Mouse (Mus musculus): ENCODE data around the gene Taldo1. TPM values are rescaled to one million over a fixed set of nuclear protein-coding genes. Genes with fewer than 3 reads are reported as not detected.

Gene Taldo1
- 362 and 364 TPM in 2 replicates for polyA plus RNA-seq (2016; fragmentation: Nextera tagmentation; extraction: Ambion mirVana)

DNA sequence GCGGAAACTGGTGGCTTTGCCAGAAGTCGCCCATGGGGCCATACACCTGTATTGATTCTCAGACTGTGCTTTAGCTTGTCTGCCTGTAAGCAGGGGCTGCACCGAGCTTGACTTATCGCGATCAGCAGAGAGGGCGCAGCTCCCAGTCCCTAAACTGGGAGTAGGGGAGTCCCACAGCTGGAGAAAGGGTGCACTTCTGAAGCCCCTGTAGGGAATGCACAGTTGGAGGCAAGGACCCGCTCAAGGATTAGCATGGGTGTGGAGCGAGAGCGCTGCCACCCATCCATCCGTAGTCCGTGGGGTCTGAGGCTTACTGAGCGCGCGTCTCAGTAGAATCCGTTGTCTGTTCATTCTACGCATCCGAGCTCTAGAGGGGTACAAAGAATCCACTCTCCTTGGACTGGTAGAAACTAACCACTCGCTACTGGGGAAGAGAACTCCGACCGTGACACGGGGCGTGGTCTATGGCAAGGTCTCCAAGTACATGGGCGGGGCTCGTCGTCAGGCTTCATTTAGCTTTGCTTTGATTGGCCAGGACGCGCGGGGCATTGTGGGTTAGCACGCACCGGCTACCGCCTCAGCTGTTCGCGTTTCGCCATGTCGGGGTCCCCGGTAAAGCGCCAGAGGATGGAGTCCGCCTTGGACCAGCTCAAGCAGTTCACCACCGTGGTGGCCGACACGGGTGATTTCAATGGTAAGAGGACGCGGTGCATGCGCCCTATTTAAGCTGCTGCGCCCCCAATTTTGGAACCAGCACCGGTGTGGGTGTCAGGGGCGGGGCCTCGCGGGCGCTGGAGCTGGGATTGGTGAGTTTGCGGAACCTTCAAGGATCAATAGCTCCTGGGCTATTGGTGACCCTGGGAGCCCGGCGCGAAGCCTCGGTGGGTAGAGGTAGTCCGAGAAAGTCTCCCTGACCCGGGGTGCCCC, at the start of gene Taldo1:
TSS of gene Taldo1 (plus strand) at position 575 of the 927 bp plus-strand sequence.
- H3K9me3 ChIP-seq, result no peaks in the 10 kb centered on the region
- ATAC-seq (ENCODE audit: low FRiP score, low read depth), result peak; percentile 93
- H3K4me2 ChIP-seq (replicated peaks), result peak within 1 kb of the TSS; percentile 76
- H3K4me3 ChIP-seq, result peak within 1 kb of the TSS; percentile 75
- peak within 1 kb of the TSS; percentile 69 for H3K9ac ChIP-seq (replicated peaks)
- H3K4me1 ChIP-seq, result peaks cover 12% of the 10 kb centered on the region
- WGBS, result under 1% methylated on average over 57 of the region's 57 CpGs
- H3K27me3 ChIP-seq, result peaks cover 16% of the 10 kb centered on the region
- H3K36me3 ChIP-seq, result peaks cover 11% of the 10 kb centered on the region
- peak within 1 kb of the TSS; percentile 79 for H3K27ac ChIP-seq (replicated peaks)

DNA sequence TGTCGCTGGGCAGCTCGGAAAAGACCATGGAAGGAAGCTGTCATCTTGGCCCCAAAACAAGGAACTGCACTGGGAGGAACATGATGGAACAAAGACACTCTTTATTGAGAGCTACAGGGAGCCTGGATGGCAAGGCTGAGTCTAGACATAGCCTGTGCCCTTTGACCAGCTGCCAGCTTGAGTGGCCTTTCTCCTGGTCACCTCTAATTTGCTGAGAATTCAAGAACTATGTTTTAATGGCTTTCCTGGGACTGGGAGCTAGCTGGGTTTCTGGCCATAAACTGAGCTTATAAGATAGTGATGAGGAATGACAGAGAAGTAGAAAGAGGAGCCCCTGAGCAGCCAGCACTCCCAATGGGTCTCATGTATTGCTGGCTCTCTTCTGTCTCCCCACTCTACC, 48.8 kb upstream of the Taldo1 start:
- Histone ChIP-seq H3K4me2 (replicated peaks) (no peak overlapping the region), H3K27ac (replicated peaks) (no peak overlapping the region), H3K36me3 (no peaks in the 10 kb centered on the region), H3K9me3 (no peaks in the 10 kb centered on the region), H3K4me3 (no peak overlapping the region), H3K4me1 (peaks cover 7% of the 10 kb centered on the region), H3K27me3 (peaks cover 27% of the 10 kb centered on the region), H3K9ac (replicated peaks) (no peak overlapping the region)
- 85% methylated on average over 2 of the region's 2 CpGs for WGBS
- no peak for ATAC-seq (ENCODE audit: low FRiP score, low read depth)

DNA sequence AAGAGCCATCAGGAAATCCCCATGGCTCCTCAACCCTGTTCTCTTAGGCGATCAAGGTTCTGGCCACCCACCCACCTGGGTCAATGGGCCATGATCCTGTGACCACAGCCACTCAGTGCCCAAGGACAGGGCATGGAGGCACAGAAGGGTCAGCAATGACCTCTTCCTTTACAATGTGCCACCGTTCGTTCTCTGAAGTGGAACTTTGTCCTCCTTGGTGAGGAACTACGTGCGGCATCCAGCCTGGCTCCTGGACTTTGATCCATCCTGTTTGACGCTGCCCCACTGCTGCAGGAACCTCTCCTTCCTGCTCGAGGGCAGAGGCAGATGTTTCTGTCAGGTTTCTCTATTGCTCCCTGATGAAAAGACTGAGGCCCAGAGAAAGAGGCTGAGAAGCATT, 48.3 kb upstream of the Taldo1 start:
- H3K4me1 ChIP-seq, result peaks cover 2% of the 10 kb centered on the region
- ATAC-seq (ENCODE audit: low FRiP score, low read depth), result no peak
- no peak overlapping the region for H3K4me3 ChIP-seq
- no peak overlapping the region for H3K4me2 ChIP-seq (replicated peaks)
- no peak overlapping the region for H3K9ac ChIP-seq (replicated peaks)
- H3K36me3 ChIP-seq, result no peaks in the 10 kb centered on the region
- WGBS, result 74% methylated on average over 7 of the region's 7 CpGs
- H3K9me3 ChIP-seq, result no peaks in the 10 kb centered on the region
- H3K27me3 ChIP-seq, result peaks cover 23% of the 10 kb centered on the region
- H3K27ac ChIP-seq (replicated peaks), result no peak overlapping the region

DNA sequence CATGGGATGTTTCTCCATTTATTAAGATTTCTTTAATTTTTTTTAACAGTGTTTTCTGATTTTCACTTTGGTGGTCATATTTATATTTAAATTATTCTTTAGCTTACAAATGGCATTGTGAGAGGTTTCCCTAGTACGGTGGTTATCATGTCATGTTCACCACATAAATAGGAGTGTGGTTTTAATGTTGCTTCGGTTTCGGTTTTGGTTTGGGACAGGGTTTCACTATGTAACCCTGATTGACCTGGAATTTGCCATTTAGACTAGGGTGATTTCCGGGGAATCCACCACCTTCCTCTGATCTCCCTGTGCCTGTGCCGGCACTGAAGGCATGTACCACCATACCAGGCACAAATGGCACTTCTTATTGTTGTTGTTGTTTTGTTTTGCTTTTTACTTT, 47.2 kb upstream of the Taldo1 start:
- no peaks in the 10 kb centered on the region for H3K9me3 ChIP-seq
- no peaks in the 10 kb centered on the region for H3K36me3 ChIP-seq
- no peak overlapping the region for H3K4me3 ChIP-seq
- H3K27ac ChIP-seq (replicated peaks), result no peak overlapping the region
- peaks cover 12% of the 10 kb centered on the region; the same call in 1 of the 2 replicates for H3K27me3 ChIP-seq
- no peak for ATAC-seq (ENCODE audit: low FRiP score, low read depth)
- no peaks in the 10 kb centered on the region for H3K4me1 ChIP-seq
- H3K4me2 ChIP-seq (replicated peaks), result no peak overlapping the region
- WGBS, result 95% methylated on average over 5 of the region's 5 CpGs
- no peak overlapping the region for H3K9ac ChIP-seq (replicated peaks)

DNA sequence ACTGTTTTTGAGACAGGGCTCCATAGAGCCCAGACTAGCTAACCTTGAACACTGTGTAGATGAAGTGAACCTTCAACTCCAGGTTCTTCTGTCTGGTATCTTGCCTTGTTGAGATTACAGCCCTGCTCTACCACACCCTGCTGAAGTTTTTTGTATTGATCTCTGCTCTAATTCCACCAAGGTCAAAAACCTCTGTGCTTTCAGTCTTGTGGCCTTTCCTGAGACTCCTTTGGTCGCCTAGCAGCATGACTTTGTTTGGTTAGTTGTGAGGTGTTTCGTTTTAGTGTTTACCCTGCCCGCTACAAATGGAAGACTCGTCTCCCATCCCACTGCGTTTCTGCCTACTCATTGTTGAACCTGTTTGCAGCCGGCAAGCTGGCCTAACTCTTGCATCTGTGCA, 40.9 kb upstream of the Taldo1 start:
- Histone ChIP-seq H3K4me2 (replicated peaks) (no peak overlapping the region), H3K36me3 (no peaks in the 10 kb centered on the region), H3K9ac (replicated peaks) (no peak overlapping the region), H3K27me3 (no peaks in the 10 kb centered on the region), H3K9me3 (no peaks in the 10 kb centered on the region), H3K4me1 (0 out of 2 replicates have a peak, but pooled peaks cover 2% of the 10 kb centered on the region), H3K27ac (replicated peaks) (no peak overlapping the region), H3K4me3 (no peak overlapping the region)
- no peak for ATAC-seq (ENCODE audit: low FRiP score, low read depth)
- WGBS, result 79% methylated on average over 6 of the region's 6 CpGs

DNA sequence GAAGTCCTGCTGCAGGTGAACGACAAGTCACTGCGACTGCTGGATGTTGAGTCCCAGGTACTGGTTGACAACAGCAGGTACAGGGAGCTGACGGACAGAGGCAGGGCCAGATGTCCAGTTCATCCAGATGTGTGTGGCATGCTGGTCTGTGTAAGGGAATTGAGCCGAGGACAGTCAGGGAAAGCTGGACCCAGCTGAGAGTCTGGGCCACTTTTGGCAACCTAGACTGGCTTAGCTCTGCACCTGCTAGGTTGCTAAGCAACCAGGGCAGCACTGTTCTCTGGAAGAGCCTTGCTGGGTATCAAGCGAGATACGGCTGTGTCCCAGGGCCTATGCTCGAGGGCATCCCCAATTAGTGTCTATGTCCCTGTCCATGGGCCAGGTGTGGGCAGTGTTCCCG, 36.9 kb upstream of the Taldo1 start:
- Histone ChIP-seq H3K27ac (replicated peaks) (no peak overlapping the region), H3K4me1 (0 out of 2 replicates have a peak, but pooled peaks cover 3% of the 10 kb centered on the region), H3K36me3 (no peaks in the 10 kb centered on the region), H3K9me3 (no peaks in the 10 kb centered on the region), H3K4me3 (no peak overlapping the region), H3K4me2 (replicated peaks) (no peak overlapping the region), H3K9ac (replicated peaks) (no peak overlapping the region), H3K27me3 (peaks cover 1% of the 10 kb centered on the region; the same call in 1 of the 2 replicates)
- 72% methylated on average over 8 of the region's 8 CpGs for WGBS
- ATAC-seq (ENCODE audit: low FRiP score, low read depth), result no peak

DNA sequence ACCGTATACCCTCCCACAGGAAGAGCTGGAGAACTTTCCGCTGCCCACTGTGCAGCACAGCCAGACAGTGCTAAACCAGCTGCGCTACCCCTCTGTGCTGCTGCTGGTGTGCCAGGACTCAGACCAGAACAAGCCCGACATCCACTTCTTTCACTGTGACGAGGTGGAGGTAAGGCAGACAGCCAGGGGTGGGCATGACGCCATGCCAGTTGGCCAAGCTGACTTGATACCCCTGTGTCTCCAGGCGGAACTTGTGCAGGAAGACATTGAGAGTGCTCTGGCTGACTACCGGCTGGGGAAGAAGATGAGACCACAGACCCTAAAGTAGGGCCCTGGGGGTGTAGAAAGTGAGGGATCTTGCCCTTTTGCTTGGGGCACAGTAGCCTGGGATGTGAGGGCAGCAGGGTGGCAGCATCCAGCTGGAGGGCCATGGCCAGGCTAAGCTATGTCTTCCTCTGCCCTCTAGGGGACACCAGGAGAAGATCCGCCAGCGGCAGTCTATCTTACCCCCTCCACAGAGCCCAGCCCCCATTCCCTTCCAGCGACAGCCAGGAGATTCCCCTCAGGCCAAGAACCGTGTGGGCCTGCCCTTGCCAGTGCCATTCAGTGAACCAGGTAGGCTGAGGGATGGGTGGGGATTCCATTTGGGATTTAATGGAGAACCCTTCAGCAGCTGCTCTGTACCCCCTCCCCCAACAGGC, 36.2 kb upstream of the Taldo1 start:
- Histone ChIP-seq H3K27ac (replicated peaks) (no peak overlapping the region), H3K4me2 (replicated peaks) (no peak overlapping the region), H3K36me3 (no peaks in the 10 kb centered on the region), H3K9ac (replicated peaks) (0 out of 2 replicates have a peak overlapping the region, but pooled peaks have one; percentile 4), H3K4me1 (0 out of 2 replicates have a peak, but pooled peaks cover 3% of the 10 kb centered on the region), H3K27me3 (peaks cover 9% of the 10 kb centered on the region), H3K9me3 (no peaks in the 10 kb centered on the region), H3K4me3 (no peak overlapping the region)
- no peak for ATAC-seq (ENCODE audit: low FRiP score, low read depth)
- WGBS, result 54% methylated on average over 12 of the region's 12 CpGs

DNA sequence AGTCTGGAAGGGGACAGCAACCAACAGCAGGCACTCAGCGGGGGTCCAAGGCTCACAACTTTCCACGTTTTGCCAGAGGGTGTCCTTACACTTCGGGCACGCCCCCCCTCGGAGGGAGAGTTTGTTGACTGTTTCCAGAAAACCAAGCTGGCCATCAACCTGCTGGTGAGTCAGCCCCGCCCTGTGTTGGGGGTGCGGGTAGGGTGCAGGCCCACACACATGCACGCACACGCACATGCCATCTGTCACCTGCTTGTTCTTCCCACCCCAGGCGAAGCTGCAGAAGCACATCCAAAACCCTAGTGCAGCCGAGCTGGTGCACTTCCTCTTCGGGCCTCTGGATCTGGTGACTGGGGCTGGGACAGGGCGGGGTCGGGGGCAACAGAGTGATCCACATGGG, 35.0 kb upstream of the Taldo1 start:
- 85% methylated on average over 14 of the region's 14 CpGs for whole genome bisulfite sequencing
- Histone ChIP-seq H3K4me2 (replicated peaks) (no peak overlapping the region), H3K27ac (replicated peaks) (no peak overlapping the region), H3K9me3 (no peaks in the 10 kb centered on the region), H3K4me3 (no peak overlapping the region), H3K4me1 (peaks cover 7% of the 10 kb centered on the region; the same call in 1 of the 2 replicates), H3K27me3 (peaks cover 21% of the 10 kb centered on the region), H3K9ac (replicated peaks) (no peak overlapping the region), H3K36me3 (no peaks in the 10 kb centered on the region)
- ATAC-seq (ENCODE audit: low FRiP score, low read depth), result no peak

DNA sequence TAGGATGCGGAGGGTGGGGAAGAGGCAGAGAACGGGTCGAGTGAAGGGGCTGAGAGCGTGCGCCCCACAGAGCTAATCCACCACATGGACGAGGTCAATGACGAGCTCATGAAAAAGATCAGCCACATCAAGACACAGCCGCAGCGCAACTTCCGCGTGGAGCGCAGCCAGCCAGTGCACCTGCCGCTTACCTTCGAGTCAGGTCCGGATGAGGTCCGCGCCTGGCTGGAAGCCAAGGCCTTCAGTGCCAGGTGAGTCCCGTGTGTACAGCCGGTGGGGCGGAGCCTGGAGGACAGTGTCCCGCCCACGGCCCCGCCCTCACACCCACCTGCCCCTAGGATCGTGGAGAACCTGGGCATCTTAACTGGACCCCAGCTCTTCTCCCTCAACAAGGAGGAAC, 30.5 kb upstream of the Taldo1 start:
- H3K27me3 ChIP-seq, result peaks cover 42% of the 10 kb centered on the region
- peaks cover 4% of the 10 kb centered on the region; the same call in 1 of the 2 replicates for H3K4me1 ChIP-seq
- no peak overlapping the region for H3K4me2 ChIP-seq (replicated peaks)
- no peak overlapping the region for H3K9ac ChIP-seq (replicated peaks)
- WGBS, result 16% methylated on average over 24 of the region's 24 CpGs
- no peak for ATAC-seq (ENCODE audit: low FRiP score, low read depth)
- no peak overlapping the region for H3K4me3 ChIP-seq
- no peaks in the 10 kb centered on the region for H3K36me3 ChIP-seq
- H3K27ac ChIP-seq (replicated peaks), result no peak overlapping the region
- H3K9me3 ChIP-seq, result no peaks in the 10 kb centered on the region

DNA sequence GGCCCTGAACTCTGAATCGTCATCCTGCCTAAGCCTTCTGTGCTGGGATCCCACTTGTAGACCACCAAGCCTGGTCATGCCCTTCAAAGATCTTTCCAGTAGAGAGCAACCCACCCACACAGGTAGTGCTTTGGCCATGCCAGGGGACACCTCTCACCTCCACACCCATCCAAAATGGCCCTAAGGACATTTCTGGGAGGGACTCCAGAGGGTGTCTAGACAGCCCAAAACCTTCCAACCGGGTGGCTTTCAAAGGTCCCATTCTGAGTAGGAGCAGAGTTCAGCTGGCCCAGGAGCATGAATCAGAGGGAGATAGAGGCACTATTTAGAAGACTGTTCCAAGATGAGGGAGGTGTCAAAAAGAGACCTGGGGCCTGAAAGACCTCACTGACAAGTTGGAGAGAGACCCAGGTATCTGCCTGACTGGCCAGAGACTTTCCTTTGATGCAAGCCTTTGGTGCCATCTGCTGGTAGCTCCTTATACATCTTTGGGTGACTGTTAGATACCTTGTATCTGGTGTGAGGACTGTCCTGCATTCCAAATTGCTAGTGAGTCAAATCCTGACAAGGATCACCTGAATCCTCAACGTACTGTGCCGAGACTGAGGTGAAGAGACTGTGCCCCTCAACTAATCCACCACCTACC, 28.8 kb upstream of the Taldo1 start:
- WGBS, result 47% methylated on average over 4 of the region's 4 CpGs
- H3K9ac ChIP-seq (replicated peaks), result no peak overlapping the region
- no peak overlapping the region for H3K4me3 ChIP-seq
- no peak overlapping the region for H3K27ac ChIP-seq (replicated peaks)
- 0 out of 2 replicates have a peak, but pooled peaks have one; percentile 54 for ATAC-seq (ENCODE audit: low FRiP score, low read depth)
- H3K36me3 ChIP-seq, result no peaks in the 10 kb centered on the region
- H3K4me2 ChIP-seq (replicated peaks), result no peak overlapping the region
- peaks cover 4% of the 10 kb centered on the region; the same call in 1 of the 2 replicates for H3K4me1 ChIP-seq
- H3K27me3 ChIP-seq, result peaks cover 46% of the 10 kb centered on the region
- H3K9me3 ChIP-seq, result no peaks in the 10 kb centered on the region

DNA sequence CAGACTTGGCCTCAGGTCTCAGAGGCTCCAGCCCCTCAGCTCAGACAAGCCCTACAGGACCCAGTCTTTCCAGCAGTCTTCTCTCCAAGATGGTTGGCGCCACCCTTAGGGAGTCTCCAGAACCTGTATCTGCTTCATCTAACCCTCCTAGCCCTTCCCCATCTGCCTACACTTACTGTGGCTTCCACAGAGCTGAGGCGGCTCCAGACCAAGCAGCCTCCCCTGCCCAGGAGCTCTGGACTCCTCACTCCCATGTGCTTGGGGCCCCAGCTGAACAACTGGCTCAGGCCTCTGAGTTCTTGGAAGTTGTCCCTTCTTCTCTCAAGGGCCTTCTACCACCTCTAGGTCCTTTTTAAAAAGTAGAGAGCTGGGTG, 28.3 kb upstream of the Taldo1 start:
- H3K27me3 ChIP-seq, result peaks cover 46% of the 10 kb centered on the region
- H3K36me3 ChIP-seq, result no peaks in the 10 kb centered on the region
- ATAC-seq (ENCODE audit: low FRiP score, low read depth), result no peak
- no peak overlapping the region for H3K9ac ChIP-seq (replicated peaks)
- no peak overlapping the region for H3K4me2 ChIP-seq (replicated peaks)
- no peaks in the 10 kb centered on the region for H3K9me3 ChIP-seq
- peaks cover 4% of the 10 kb centered on the region; the same call in 1 of the 2 replicates for H3K4me1 ChIP-seq
- WGBS, result 55% methylated on average over 2 of the region's 2 CpGs
- H3K27ac ChIP-seq (replicated peaks), result no peak overlapping the region
- no peak overlapping the region for H3K4me3 ChIP-seq

Data from midbrain, embryonic 12.5 days (tissue).